Mouse (Mus musculus) heart, embryonic 16.5 days (tissue): ENCODE measurements around the gene Jag2. TPM values are rescaled to one million over a fixed set of nuclear protein-coding genes. Genes with fewer than 3 reads are reported as not detected.
A peak's percentile ranks its signal among the peaks of the same experiment; 100 is the strongest.

Experiments
- ATAC-seq: fragments of 200-750 bp; cut with Nextera tagmentation; replicated peaks from 2 replicates; pipeline ENCODE4 v1.8.0; 2017; ENCODE audit warnings: moderate number of reproducible peaks; ENCODE audit not compliant: insufficient read depth, low FRiP score; ENCODE audit errors: extremely low read depth
- H3K27ac ChIP-seq: fragments of 300-500 bp; sonication (generic); 2 replicates; pipeline ENCODE4 v1.5.1; 2014; ENCODE audit warnings: mild to moderate bottlenecking, low read length, control low read depth, moderate library complexity
- H3K27me3 ChIP-seq: fragments of 300-500 bp; sonication (generic); 2 replicates; pipeline ENCODE4 v1.6.1; 2014; ENCODE audit warnings: low read length, mixed read lengths; ENCODE audit not compliant: control insufficient read depth, insufficient read depth
- H3K36me3 ChIP-seq: fragments of 300-500 bp; sonication (generic); 2 replicates; pipeline ENCODE4 v1.6.1; 2014; ENCODE audit not compliant: control insufficient read depth, insufficient read depth
- H3K4me1 ChIP-seq: fragments of 300-500 bp; sonication (generic); 2 replicates; pipeline ENCODE4 v1.6.1; 2014; ENCODE audit warnings: low read length, mixed read lengths; ENCODE audit not compliant: control insufficient read depth, insufficient read depth
- H3K4me2 ChIP-seq: fragments of 300-500 bp; sonication (generic); 2 replicates; pipeline ENCODE4 v1.6.1; 2014; ENCODE audit warnings: low read depth, mild to moderate bottlenecking, control low read depth, low read length
- H3K4me3 ChIP-seq: fragments of 300-500 bp; sonication (generic); 2 replicates; pipeline ENCODE4 v1.5.1; 2014; ENCODE audit warnings: mild to moderate bottlenecking, control low read depth, low read length
- H3K9ac ChIP-seq: fragments of 300-500 bp; sonication (generic); 2 replicates; pipeline ENCODE4 v1.6.1; 2014; ENCODE audit warnings: low read length, control low read depth
- H3K9me3 ChIP-seq: fragments of 300-500 bp; sonication (generic); replicated peaks from 2 replicates; pipeline ENCODE4 v1.6.1; 2016; ENCODE audit warnings: low read length; ENCODE audit not compliant: control insufficient read depth
- WGBS: fragments of 180-500 bp; shearing (Covaris S2); extraction: QIAGEN DNeasy Blood & Tissue Kit; methylation state at CpG from one replicate; pipeline ENCODE4 v1.1.7; 2014; 5-methylcytosine and 5-hydroxymethylcytosine counted together
- microRNA-seq: library from miRNA; unstranded; fragments of <30 nt; microRNA quantifications from one replicate; pipeline ENCODE4, GENCODE M21; 2017
- polyA plus RNA-seq: library from polyadenylated mRNA; unstranded; fragments of >200 nt; fragmentation: Nextera tagmentation; extraction: Ambion mirVana; gene quantifications from 2 replicates; pipeline ENCODE4 v1.2.1, GENCODE M21; 2015

Jag2 gene
- polyA plus RNA-seq, 1 experiment from 2014 or later = 5.4 TPM

DNA sequence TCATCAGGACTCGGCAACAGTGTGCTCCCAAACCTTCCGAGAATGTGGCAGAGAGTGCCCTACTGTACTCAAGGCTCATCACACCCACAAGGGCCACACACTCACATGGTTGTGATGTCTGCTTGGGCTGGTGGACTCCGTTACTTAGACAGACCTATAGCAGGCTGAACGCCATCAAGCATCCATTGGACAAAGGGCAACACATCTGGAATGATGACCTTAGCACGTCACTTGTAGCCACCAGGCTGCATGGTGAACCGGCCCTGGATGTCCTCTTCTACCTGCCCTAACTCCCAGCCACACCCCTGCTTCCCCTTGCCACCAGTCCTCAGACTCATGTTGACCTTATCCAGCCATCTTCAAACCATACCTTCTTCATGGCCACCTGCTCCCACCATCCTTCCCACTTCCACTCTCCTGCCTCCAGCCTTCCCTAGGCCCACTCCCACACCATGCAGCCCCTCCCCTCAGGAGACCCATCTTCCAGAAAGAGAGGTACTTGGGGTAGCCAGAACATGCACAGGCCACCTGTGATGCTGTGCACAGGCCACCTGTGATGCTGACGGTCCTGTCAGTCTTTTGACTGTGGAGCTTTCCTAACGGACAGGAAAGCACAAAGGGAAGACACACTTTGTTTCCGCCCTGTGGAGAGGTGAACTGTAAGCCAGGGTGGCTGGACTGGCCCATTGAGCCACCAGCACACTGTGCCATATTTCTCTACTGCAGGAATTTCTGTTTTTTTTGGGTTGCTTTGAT is 70.8 kb downstream of the Jag2 start:
- 84% methylated on average over 9 of the region's 9 CpGs for WGBS
- H3K9ac ChIP-seq = no peak overlapping the region
- no peak for ATAC-seq
- H3K27me3 ChIP-seq = no peaks in the 10 kb centered on the region
- H3K4me3 ChIP-seq = no peak overlapping the region; the same call in 1 of the 2 replicates
- H3K36me3 ChIP-seq = no peaks in the 10 kb centered on the region
- H3K27ac ChIP-seq = peak overlapping the region; percentile 18; the same call in 1 of the 2 replicates
- peak overlapping the region; percentile 16 for H3K4me2 ChIP-seq
- H3K9me3 ChIP-seq = no peaks in the 10 kb centered on the region
- H3K4me1 ChIP-seq = no peaks in the 10 kb centered on the region

Small RNA genes within 50 kb of the gene (microRNA-seq; reads per million reads assigned to microRNA genes)
- 0.79 reads per million for gene Mir6941

Other genes starting within 250 kb of the Jag2 start
- gene Cep170b, start 209.3 kb downstream of the Jag2 start, polyA plus RNA-seq = 4.3 and 5.1 TPM in 2 replicates
- 19.4 and 32.5 TPM in 2 replicates for gene Pld4, start 169.1 kb downstream of the Jag2 start, polyA plus RNA-seq
- 2.0 and 2.1 TPM in 2 replicates for gene Ahnak2, start 127.1 kb downstream of the Jag2 start, polyA plus RNA-seq
- gene Clba1, start 120.8 kb downstream of the Jag2 start, polyA plus RNA-seq = 6.0 and 8.4 TPM in 2 replicates
- 44.7 and 53.2 TPM in 2 replicates for gene Cdca4, start 100.4 kb downstream of the Jag2 start, polyA plus RNA-seq
- 1.4 and 3.6 TPM in 2 replicates for gene Gpr132, start 61.5 kb downstream of the Jag2 start, polyA plus RNA-seq
- gene Nudt14, start 12.3 kb upstream of the Jag2 start, polyA plus RNA-seq = 36.0 and 43.3 TPM in 2 replicates
- 26.0 and 26.1 TPM in 2 replicates for gene Btbd6, start 46.7 kb upstream of the Jag2 start, polyA plus RNA-seq
- 38.3 and 42.6 TPM in 2 replicates for gene Brf1, start 70.9 kb upstream of the Jag2 start, polyA plus RNA-seq
- 7.0 and 8.2 TPM in 2 replicates for gene Pacs2, start 84.7 kb upstream of the Jag2 start, polyA plus RNA-seq
- not detected in 2 replicates for gene Tex22, start 144.7 kb upstream of the Jag2 start, polyA plus RNA-seq
- 10.8 and 12.1 TPM in 2 replicates for gene Mta1, start 168.5 kb upstream of the Jag2 start, polyA plus RNA-seq
- 1,743 and 2,017 TPM in 2 replicates for gene Crip2, start 210.5 kb upstream of the Jag2 start, polyA plus RNA-seq
- gene Crip1, start 216.5 kb upstream of the Jag2 start, polyA plus RNA-seq = 719 and 763 TPM in 2 replicates
- gene Tedc1, start 226.6 kb upstream of the Jag2 start, polyA plus RNA-seq = 25.0 and 28.1 TPM in 2 replicates